Mouse (Mus musculus) liver, postnatal 0 days (tissue): ENCODE measurements around the gene Gm13278.

Experiments
- CTCF ChIP-seq: sonication (generic); IDR thresholded peaks from 2 replicates; pipeline ENCODE4 v1.5.1; 2016; ENCODE audit warnings: antibody characterized with exemption, low read depth
- EP300 ChIP-seq: IDR thresholded peaks from 2 replicates; pipeline ENCODE4 v1.6.1; 2016; ENCODE audit warnings: antibody characterized with exemption, low read depth, mild to moderate bottlenecking

DNA sequence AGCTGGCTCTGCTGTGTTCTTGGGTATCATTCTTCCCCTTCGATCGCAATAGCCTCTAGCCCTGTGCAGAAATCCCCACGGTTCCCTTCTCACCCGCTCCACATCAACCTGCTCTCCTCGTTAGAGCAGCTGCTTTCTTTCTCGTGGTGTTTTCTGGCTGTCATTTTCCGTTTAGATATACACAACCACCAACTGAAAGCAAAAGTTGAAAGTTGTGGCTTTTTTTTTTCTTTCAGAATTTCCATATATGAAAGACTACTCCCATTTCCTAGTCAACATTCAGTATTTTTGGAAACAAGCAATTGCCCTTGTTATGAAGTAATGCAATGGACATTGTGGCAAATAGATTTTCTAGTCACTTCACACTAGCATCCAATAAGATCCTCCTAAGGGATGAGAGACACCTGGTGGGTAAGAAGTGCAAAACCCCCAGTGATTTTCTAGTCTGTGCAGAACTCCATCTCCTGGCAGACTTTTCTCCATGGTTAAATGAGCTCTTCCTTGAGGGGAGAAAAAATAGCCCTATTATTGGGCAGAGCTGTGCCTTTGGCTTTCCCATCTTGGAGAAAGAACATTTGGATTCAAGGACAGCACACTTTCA, 48.5 kb upstream of the Gm13278 start:
- peak; percentile 20; the same call in 1 of the 2 replicates for TF ChIP-seq CTCF
- TF ChIP-seq EP300, result no peak
